Mouse (Mus musculus): ENCODE results near the gene Cdk1. TPM values are rescaled to one million over a fixed set of nuclear protein-coding genes. Genes with fewer than 3 reads are reported as not detected.

The Cdk1 gene
- not detected in 2 replicates for polyA plus RNA-seq (2012; ENCODE audit: insufficient read depth, insufficient read length, low replicate concordance, missing spikeins)

GRCm38 (mm10) chr10:69352212-69353085 is at the start of gene Cdk1:
Cdk1 (minus strand) TSS chr10:69352938.
- Histone ChIP-seq H3K4me1 (ENCODE audit: control insufficient read depth, insufficient read depth, low read length) (peaks cover 9% of the 10 kb centered on the region; the same call in 1 of the 2 replicates), H3K27ac (ENCODE audit: insufficient read depth, low read depth, low read length) (no peak within 1 kb of the TSS), H3K4me3 (ENCODE audit: insufficient read depth, low read depth, low read length) (peak within 1 kb of the TSS; percentile 46)
- TF ChIP-seq POLR2A (IDR thresholded peaks at IDR 0.05; ENCODE audit: insufficient read depth, low read depth, low read length) (no peak), CTCF (IDR thresholded peaks at IDR 0.05; ENCODE audit: insufficient read depth, low read depth, low read length) (no peak)
- 2% methylated on average over 51 of the region's 51 CpGs for WGBS

GRCm38 (mm10) chr10:69399814-69400385 is 47.2 kb upstream of the Cdk1 start:
- peak overlapping the region; percentile 53 for H3K4me3 ChIP-seq (ENCODE audit: insufficient read depth, low read depth, low read length)
- 0 out of 2 replicates have a peak overlapping the region, but pooled peaks have one; percentile 15 for H3K27ac ChIP-seq (ENCODE audit: insufficient read depth, low read depth, low read length)
- H3K4me1 ChIP-seq (ENCODE audit: control insufficient read depth, insufficient read depth, low read length) = peaks cover 17% of the 10 kb centered on the region
- WGBS = 10% methylated on average over 17 of the region's 17 CpGs
- TF ChIP-seq CTCF (IDR thresholded peaks at IDR 0.05; ENCODE audit: insufficient read depth, low read depth, low read length) = no peak
- TF ChIP-seq POLR2A (IDR thresholded peaks at IDR 0.05; ENCODE audit: insufficient read depth, low read depth, low read length) = no peak

GRCm38 (mm10) chr10:69398763-69399590 is 46.2 kb upstream of the Cdk1 start, which contains the start of gene Ank3:
Ank3 (plus strand) TSS chr10:69398773.
- Histone ChIP-seq H3K4me3 (ENCODE audit: insufficient read depth, low read depth, low read length) (peak within 1 kb of the TSS; percentile 53), H3K27ac (ENCODE audit: insufficient read depth, low read depth, low read length) (peak within 1 kb of the TSS; percentile 65; the same call in 1 of the 2 replicates), H3K4me1 (ENCODE audit: control insufficient read depth, insufficient read depth, low read length) (peaks cover 17% of the 10 kb centered on the region)
- WGBS = under 1% methylated on average over 77 of the region's 77 CpGs
- TF ChIP-seq CTCF (IDR thresholded peaks at IDR 0.05; ENCODE audit: insufficient read depth, low read depth, low read length) (no peak), POLR2A (IDR thresholded peaks at IDR 0.05; ENCODE audit: insufficient read depth, low read depth, low read length) (0 out of 2 replicates have a peak, but pooled peaks have one; percentile 17)

DNA sequence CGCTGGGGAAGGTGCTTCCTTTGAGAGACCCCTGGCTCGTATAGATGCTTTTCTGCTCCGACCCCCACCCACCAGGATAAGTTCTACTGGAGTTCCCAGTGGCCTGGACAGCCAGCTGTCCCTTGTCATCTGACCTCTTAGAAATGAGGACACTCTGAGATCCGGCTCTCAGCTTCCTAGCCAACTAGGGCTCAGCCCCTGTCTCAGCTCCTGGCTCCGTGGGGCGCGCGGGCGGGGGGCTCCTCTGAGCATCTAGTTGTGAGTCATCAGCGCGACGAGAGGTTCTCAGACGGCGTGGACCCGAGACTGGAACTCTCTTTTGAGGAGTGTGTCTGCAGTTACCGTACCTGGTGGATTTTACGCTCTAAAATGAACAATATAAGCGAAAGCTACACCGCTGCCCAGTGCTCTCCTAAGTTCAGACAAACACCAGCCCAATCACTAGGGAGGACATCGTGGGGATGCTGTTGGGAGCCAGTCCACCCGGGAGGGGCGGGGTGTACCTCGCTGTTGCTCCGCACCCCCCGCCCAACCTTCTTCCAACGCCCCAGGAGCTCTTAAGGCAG is 45.5 kb upstream of the Cdk1 start:
- no peak overlapping the region for H3K27ac ChIP-seq (ENCODE audit: insufficient read depth, low read depth, low read length)
- TF ChIP-seq CTCF (IDR thresholded peaks at IDR 0.05; ENCODE audit: insufficient read depth, low read depth, low read length) (no peak), POLR2A (IDR thresholded peaks at IDR 0.05; ENCODE audit: insufficient read depth, low read depth, low read length) (no peak)
- H3K4me1 ChIP-seq (ENCODE audit: control insufficient read depth, insufficient read depth, low read length) = peaks cover 17% of the 10 kb centered on the region
- under 1% methylated on average over 26 of the region's 26 CpGs for WGBS
- peak overlapping the region; percentile 53 for H3K4me3 ChIP-seq (ENCODE audit: insufficient read depth, low read depth, low read length)

DNA sequence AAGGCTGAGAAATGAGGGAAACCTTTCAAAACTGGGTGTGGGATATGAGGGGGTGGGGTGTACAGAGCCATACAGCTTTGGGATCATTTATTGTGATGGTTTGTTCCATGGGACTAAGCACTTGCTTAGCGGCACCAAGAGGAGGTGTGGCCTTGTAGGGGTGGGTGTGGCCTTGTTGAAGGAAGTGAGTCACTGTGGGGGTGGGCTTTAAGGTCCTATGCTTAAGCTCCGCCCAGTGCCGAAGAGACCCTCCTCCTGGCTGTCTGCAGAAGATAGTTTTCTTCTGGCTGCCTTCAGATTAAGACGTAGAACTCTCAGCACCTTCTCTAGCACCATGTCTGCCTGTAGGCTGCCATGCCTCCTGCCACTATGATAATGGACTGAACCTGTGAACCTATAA is 36.8 kb upstream of the Cdk1 start:
- Histone ChIP-seq H3K4me1 (ENCODE audit: control insufficient read depth, insufficient read depth, low read length) (no peaks in the 10 kb centered on the region), H3K4me3 (ENCODE audit: insufficient read depth, low read depth, low read length) (no peak overlapping the region), H3K27ac (ENCODE audit: insufficient read depth, low read depth, low read length) (no peak overlapping the region)
- no peak for TF ChIP-seq POLR2A (IDR thresholded peaks at IDR 0.05; ENCODE audit: insufficient read depth, low read depth, low read length)
- no peak for TF ChIP-seq CTCF (IDR thresholded peaks at IDR 0.05; ENCODE audit: insufficient read depth, low read depth, low read length)
- WGBS = 96% methylated on average over 4 of the region's 4 CpGs

GRCm38 (mm10) chr10:69386767-69387166 is 34.0 kb upstream of the Cdk1 start:
- Histone ChIP-seq H3K4me3 (ENCODE audit: insufficient read depth, low read depth, low read length) (no peak overlapping the region), H3K27ac (ENCODE audit: insufficient read depth, low read depth, low read length) (no peak overlapping the region), H3K4me1 (ENCODE audit: control insufficient read depth, insufficient read depth, low read length) (no peaks in the 10 kb centered on the region)
- TF ChIP-seq CTCF (IDR thresholded peaks at IDR 0.05; ENCODE audit: insufficient read depth, low read depth, low read length) = no peak
- 85% methylated on average over 8 of the region's 8 CpGs for WGBS

DNA sequence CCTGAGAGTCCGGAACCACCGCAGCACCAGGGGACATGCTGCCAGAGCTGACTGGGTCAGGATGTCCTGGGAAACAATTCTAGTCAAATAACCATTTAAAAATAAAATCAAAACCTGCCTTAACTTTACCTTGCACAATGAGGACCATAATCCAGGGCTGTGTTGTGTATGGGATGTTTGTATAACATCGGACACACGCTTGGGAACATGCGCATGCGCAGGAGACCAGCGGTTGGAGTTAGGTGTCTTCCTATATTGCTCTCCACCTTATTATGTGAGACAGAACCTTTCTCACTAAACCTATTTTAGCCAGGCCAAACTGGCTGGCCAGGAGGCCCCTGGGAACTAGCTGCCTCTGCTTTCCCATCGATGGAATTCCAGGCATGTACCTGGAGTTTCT is 32.4 kb upstream of the Cdk1 start:
- no peak overlapping the region for H3K27ac ChIP-seq (ENCODE audit: insufficient read depth, low read depth, low read length)
- no peaks in the 10 kb centered on the region for H3K4me1 ChIP-seq (ENCODE audit: control insufficient read depth, insufficient read depth, low read length)
- no peak for TF ChIP-seq POLR2A (IDR thresholded peaks at IDR 0.05; ENCODE audit: insufficient read depth, low read depth, low read length)
- TF ChIP-seq CTCF (IDR thresholded peaks at IDR 0.05; ENCODE audit: insufficient read depth, low read depth, low read length) = no peak
- no peak overlapping the region for H3K4me3 ChIP-seq (ENCODE audit: insufficient read depth, low read depth, low read length)
- WGBS = 93% methylated on average over 8 of the region's 8 CpGs

DNA sequence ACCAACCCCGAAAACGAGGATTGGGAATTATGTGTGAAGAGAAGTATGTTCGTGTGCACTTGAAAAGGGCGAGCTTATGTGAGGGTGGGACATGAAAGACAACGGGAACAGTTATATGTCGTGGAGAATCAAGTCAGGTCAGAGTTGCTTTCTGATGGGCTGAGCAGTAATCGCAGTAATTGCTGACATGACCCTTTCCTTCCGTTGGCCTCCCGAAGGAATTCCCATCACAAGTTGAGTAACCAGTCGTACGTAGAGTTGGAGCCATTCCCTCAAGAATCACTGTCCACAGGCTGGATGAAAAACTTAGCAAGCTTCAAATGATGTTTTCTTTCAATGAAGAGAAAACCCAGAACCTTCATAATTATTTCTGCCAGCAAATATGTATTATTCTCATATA is 31.9 kb upstream of the Cdk1 start:
- TF ChIP-seq CTCF (IDR thresholded peaks at IDR 0.05; ENCODE audit: insufficient read depth, low read depth, low read length) = no peak
- TF ChIP-seq POLR2A (IDR thresholded peaks at IDR 0.05; ENCODE audit: insufficient read depth, low read depth, low read length) = no peak
- H3K27ac ChIP-seq (ENCODE audit: insufficient read depth, low read depth, low read length) = no peak overlapping the region
- no peak overlapping the region for H3K4me3 ChIP-seq (ENCODE audit: insufficient read depth, low read depth, low read length)
- 90% methylated on average over 11 of the region's 11 CpGs for WGBS
- H3K4me1 ChIP-seq (ENCODE audit: control insufficient read depth, insufficient read depth, low read length) = no peaks in the 10 kb centered on the region

Data from olfactory bulb, adult 2 months (tissue).